Mouse (Mus musculus): ENCODE measurements at regions not wholly inside any gene's neighbourhood (a gene's known extent, or its start where the extent isn't known, plus 50 kb on each side); places are given as distances from the start of the nearest gene placed in this dataset.

- Histone ChIP-seq H3K79me2 (ENCODE audit: control insufficient read depth, insufficient read depth, low read length) (no peaks in the 10 kb centered on the region), H3K27ac (replicated peaks; ENCODE audit: insufficient read depth, low read depth, low read length) (no peak overlapping the region), H3K4me3 (ENCODE audit: insufficient read depth, low read depth, low read length) (no peak overlapping the region), H3K27me3 (ENCODE audit: control insufficient read depth, insufficient read depth, low read length) (peaks cover 2% of the 10 kb centered on the region; the same call in 1 of the 2 replicates), H3K4me1 (ENCODE audit: control insufficient read depth, insufficient read depth, low read length) (no peaks in the 10 kb centered on the region), H3K9ac (ENCODE audit: low read depth, low read length) (no peak overlapping the region), H3K36me3 (ENCODE audit: control insufficient read depth, insufficient read depth, low read length) (no peaks in the 10 kb centered on the region)
- no peak for DNase-seq (ENCODE audit: extremely low read depth, low read depth, low spot score)
- TF ChIP-seq POLR2A (IDR thresholded peaks at IDR 0.05; ENCODE audit: extremely low read depth, insufficient read depth, low read length) (no peak), CTCF (IDR thresholded peaks at IDR 0.05; ENCODE audit: low read depth, low read length) (no peak)
These were observed 63.0 kb upstream of the Tmem106b start for GRCm38 (mm10) chr6:13006596-13006995.

DNA sequence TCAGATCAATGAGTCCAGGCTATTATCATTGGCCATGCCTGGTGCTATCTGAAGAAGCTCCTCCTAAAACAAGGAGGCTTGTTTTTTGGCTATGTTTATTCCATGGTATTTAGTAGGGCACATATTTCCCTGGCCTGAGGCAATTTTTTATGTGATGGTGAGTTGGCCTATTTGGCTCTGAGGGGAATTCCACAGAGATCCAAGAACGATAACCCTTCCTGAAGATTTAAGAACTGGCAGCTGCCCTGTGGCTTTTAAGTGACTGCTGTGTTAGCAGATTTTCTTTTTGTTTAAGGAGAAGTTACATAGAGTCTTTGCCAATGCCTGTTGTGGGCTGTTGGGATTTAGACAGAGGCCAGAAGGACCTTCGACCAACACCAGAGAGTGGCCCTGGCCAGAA, 74.9 kb upstream of the Tmem106b start:
- no peaks in the 10 kb centered on the region for H3K4me1 ChIP-seq (ENCODE audit: control insufficient read depth, insufficient read depth, low read length)
- WGBS, result 84% methylated on average over 2 of the region's 2 CpGs
- H3K27me3 ChIP-seq (ENCODE audit: control insufficient read depth, insufficient read depth, low read length), result no peaks in the 10 kb centered on the region
- no peak for TF ChIP-seq POLR2A (IDR thresholded peaks at IDR 0.05; ENCODE audit: extremely low read depth, insufficient read depth, low read length)
- no peak for TF ChIP-seq CTCF (IDR thresholded peaks at IDR 0.05; ENCODE audit: low read depth, low read length)
- H3K27ac ChIP-seq (replicated peaks; ENCODE audit: insufficient read depth, low read depth, low read length), result no peak overlapping the region
- no peaks in the 10 kb centered on the region for H3K36me3 ChIP-seq (ENCODE audit: control insufficient read depth, insufficient read depth, low read length)
- H3K79me2 ChIP-seq (ENCODE audit: control insufficient read depth, insufficient read depth, low read length), result no peaks in the 10 kb centered on the region
- no peak overlapping the region for H3K9ac ChIP-seq (ENCODE audit: low read depth, low read length)
- DNase-seq (ENCODE audit: extremely low read depth, low read depth, low spot score), result no peak
- no peak overlapping the region for H3K4me3 ChIP-seq (ENCODE audit: insufficient read depth, low read depth, low read length)

DNA sequence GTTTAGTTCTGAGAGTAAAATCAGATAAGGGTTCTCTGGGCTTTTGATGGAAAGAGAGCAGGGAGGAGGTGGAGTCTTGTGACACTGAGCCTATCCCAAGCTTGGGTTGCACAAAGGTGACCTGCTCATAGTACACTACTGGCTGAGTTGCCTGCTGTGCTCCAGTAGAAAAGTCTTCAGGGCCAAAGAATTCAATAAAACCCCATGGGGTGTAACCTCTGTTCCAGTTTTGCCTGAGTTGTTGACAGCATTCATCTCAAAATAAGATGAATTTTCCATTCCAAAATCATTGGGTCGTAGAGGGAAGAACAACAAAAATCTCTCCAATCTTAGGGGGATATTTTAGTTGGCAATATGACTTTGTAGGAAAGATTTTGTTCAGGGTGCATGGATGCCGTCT, 75.8 kb upstream of the Tmem106b start:
- Histone ChIP-seq H3K9ac (ENCODE audit: low read depth, low read length) (no peak overlapping the region), H3K4me3 (ENCODE audit: insufficient read depth, low read depth, low read length) (no peak overlapping the region), H3K4me1 (ENCODE audit: control insufficient read depth, insufficient read depth, low read length) (no peaks in the 10 kb centered on the region), H3K27me3 (ENCODE audit: control insufficient read depth, insufficient read depth, low read length) (no peaks in the 10 kb centered on the region), H3K36me3 (ENCODE audit: control insufficient read depth, insufficient read depth, low read length) (no peaks in the 10 kb centered on the region), H3K79me2 (ENCODE audit: control insufficient read depth, insufficient read depth, low read length) (no peaks in the 10 kb centered on the region), H3K27ac (replicated peaks; ENCODE audit: insufficient read depth, low read depth, low read length) (no peak overlapping the region)
- no peak for DNase-seq (ENCODE audit: extremely low read depth, low read depth, low spot score)
- TF ChIP-seq POLR2A (IDR thresholded peaks at IDR 0.05; ENCODE audit: extremely low read depth, insufficient read depth, low read length) (no peak), CTCF (IDR thresholded peaks at IDR 0.05; ENCODE audit: low read depth, low read length) (no peak)
- WGBS, result 91% methylated on average over 2 of the region's 2 CpGs

DNA sequence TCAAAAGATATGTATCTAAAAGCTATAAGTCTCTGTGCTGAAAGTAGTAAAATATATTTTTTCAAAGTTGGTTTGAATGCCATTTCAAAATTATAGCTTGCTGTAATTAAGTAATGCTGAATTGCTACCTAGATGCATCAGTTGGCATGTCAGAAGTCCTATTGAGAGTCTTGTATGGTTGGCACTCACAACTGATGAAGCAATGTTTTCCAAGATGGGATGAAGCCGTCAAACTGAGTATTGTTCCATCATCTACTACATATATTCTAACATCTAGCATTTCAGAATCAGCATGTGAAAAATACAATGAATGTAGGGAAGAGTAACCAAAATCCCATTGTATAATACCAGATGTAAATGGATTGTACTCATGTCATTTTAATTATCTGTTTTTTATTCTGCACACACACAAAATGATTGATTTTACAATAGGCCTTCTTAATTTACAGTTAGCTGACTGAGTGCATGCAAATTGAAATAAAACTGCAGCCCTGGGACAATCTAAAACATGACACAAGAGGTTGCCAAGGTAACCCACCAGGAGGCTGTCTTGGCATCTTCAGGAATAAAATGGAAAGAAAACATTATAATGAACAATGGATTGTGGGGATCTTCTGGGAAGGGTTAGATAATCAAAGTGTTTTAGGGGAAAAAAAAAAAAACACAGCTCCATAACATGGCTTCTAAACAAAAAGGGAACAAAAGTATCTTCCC, 92.2 kb upstream of the Tmem106b start:
- Histone ChIP-seq H3K27me3 (ENCODE audit: control insufficient read depth, insufficient read depth, low read length) (no peaks in the 10 kb centered on the region), H3K4me1 (ENCODE audit: control insufficient read depth, insufficient read depth, low read length) (no peaks in the 10 kb centered on the region), H3K27ac (replicated peaks; ENCODE audit: insufficient read depth, low read depth, low read length) (no peak overlapping the region), H3K36me3 (ENCODE audit: control insufficient read depth, insufficient read depth, low read length) (no peaks in the 10 kb centered on the region), H3K4me3 (ENCODE audit: insufficient read depth, low read depth, low read length) (no peak overlapping the region), H3K79me2 (ENCODE audit: control insufficient read depth, insufficient read depth, low read length) (no peaks in the 10 kb centered on the region), H3K9ac (ENCODE audit: low read depth, low read length) (no peak overlapping the region)
- 92% methylated on average over 1 of the region's 1 CpGs for WGBS
- TF ChIP-seq POLR2A (IDR thresholded peaks at IDR 0.05; ENCODE audit: extremely low read depth, insufficient read depth, low read length) (no peak), CTCF (IDR thresholded peaks at IDR 0.05; ENCODE audit: low read depth, low read length) (no peak)
- no peak for DNase-seq (ENCODE audit: extremely low read depth, low read depth, low spot score)

GRCm38 (mm10) chr6:12971604-12972003, 98.0 kb upstream of the Tmem106b start:
- no peak overlapping the region for H3K9ac ChIP-seq (ENCODE audit: low read depth, low read length)
- 33% methylated on average over 1 of the region's 1 CpGs for WGBS
- TF ChIP-seq POLR2A (IDR thresholded peaks at IDR 0.05; ENCODE audit: extremely low read depth, insufficient read depth, low read length) (no peak), CTCF (IDR thresholded peaks at IDR 0.05; ENCODE audit: low read depth, low read length) (no peak)
- peaks cover 3% of the 10 kb centered on the region; the same call in 1 of the 2 replicates for H3K4me1 ChIP-seq (ENCODE audit: control insufficient read depth, insufficient read depth, low read length)
- no peak overlapping the region for H3K27ac ChIP-seq (replicated peaks; ENCODE audit: insufficient read depth, low read depth, low read length)
- H3K36me3 ChIP-seq (ENCODE audit: control insufficient read depth, insufficient read depth, low read length), result no peaks in the 10 kb centered on the region
- no peaks in the 10 kb centered on the region for H3K79me2 ChIP-seq (ENCODE audit: control insufficient read depth, insufficient read depth, low read length)
- no peak for DNase-seq (ENCODE audit: extremely low read depth, low read depth, low spot score)
- H3K27me3 ChIP-seq (ENCODE audit: control insufficient read depth, insufficient read depth, low read length), result no peaks in the 10 kb centered on the region
- no peak overlapping the region for H3K4me3 ChIP-seq (ENCODE audit: insufficient read depth, low read depth, low read length)

DNA sequence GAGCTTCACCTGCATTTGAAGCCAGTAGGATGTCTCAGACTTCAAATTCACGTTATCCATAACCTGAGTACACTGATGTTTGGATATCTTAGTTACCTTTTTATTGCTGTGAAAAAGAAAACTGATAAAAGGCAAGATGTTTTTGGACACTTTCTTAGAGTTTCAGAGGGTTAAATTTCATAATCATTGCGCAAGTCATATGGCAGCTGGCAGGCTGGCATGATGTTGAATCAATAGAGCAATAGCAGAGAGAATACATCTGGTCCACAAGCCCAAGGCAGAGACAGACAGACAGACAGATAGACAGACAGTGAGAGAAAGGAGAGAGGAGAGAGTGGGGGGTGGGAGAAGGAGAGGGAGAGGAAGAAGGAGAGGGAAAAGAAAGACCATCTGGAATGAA, 102.3 kb upstream of the Tmem106b start:
- peak; percentile 79 for DNase-seq (ENCODE audit: extremely low read depth, low read depth, low spot score)
- Histone ChIP-seq H3K27ac (replicated peaks; ENCODE audit: insufficient read depth, low read depth, low read length) (no peak overlapping the region), H3K27me3 (ENCODE audit: control insufficient read depth, insufficient read depth, low read length) (no peaks in the 10 kb centered on the region), H3K4me1 (ENCODE audit: control insufficient read depth, insufficient read depth, low read length) (peaks cover 3% of the 10 kb centered on the region; the same call in 1 of the 2 replicates), H3K4me3 (ENCODE audit: insufficient read depth, low read depth, low read length) (no peak overlapping the region), H3K79me2 (ENCODE audit: control insufficient read depth, insufficient read depth, low read length) (no peaks in the 10 kb centered on the region), H3K36me3 (ENCODE audit: control insufficient read depth, insufficient read depth, low read length) (no peaks in the 10 kb centered on the region), H3K9ac (ENCODE audit: low read depth, low read length) (no peak overlapping the region)
- TF ChIP-seq CTCF (IDR thresholded peaks at IDR 0.05; ENCODE audit: low read depth, low read length), result no peak
- TF ChIP-seq POLR2A (IDR thresholded peaks at IDR 0.05; ENCODE audit: extremely low read depth, insufficient read depth, low read length), result no peak
- WGBS, result 28% methylated on average over 2 of the region's 2 CpGs
